Mouse (Mus musculus) liver, embryonic 16.5 days (tissue): ENCODE measurements at regions not wholly inside any gene's neighbourhood (a gene's known extent, or its start where the extent isn't known, plus 50 kb on each side); places are given as distances from the start of the nearest gene placed in this dataset.

Source experiments
- ATAC-seq: fragments of 200-750 bp; cut with Nextera tagmentation; 2 replicates; pipeline ENCODE4 v1.8.0; 2017; ENCODE audit warnings: low read depth, mild to moderate bottlenecking, moderate number of reproducible peaks, moderate library complexity
- H3K27ac ChIP-seq: fragments of 300-500 bp; sonication (generic); 2 replicates; pipeline ENCODE4 v1.5.1; 2014; ENCODE audit warnings: mild to moderate bottlenecking, low read length
- H3K27me3 ChIP-seq: fragments of 300-500 bp; sonication (generic); 2 replicates; pipeline ENCODE4 v1.6.1; 2014; ENCODE audit warnings: low read depth, low read length, mixed read lengths; ENCODE audit not compliant: control insufficient read depth, insufficient read depth
- H3K36me3 ChIP-seq: fragments of 300-500 bp; sonication (generic); 2 replicates; pipeline ENCODE4 v1.6.1; 2014; ENCODE audit warnings: mild to moderate bottlenecking; ENCODE audit not compliant: control insufficient read depth, insufficient read depth
- H3K4me1 ChIP-seq: fragments of 300-500 bp; sonication (generic); 2 replicates; pipeline ENCODE4 v1.6.1; 2014; ENCODE audit warnings: low read depth, low read length, mixed read lengths; ENCODE audit not compliant: control insufficient read depth
- H3K4me2 ChIP-seq: fragments of 300-500 bp; sonication (generic); 2 replicates; pipeline ENCODE4 v1.6.1; 2014; ENCODE audit warnings: low read depth, low read length, mixed read lengths
- H3K4me3 ChIP-seq: fragments of 300-500 bp; sonication (generic); 2 replicates; pipeline ENCODE4 v1.5.1; 2014; ENCODE audit warnings: low read depth, mild to moderate bottlenecking, low read length
- H3K9ac ChIP-seq: fragments of 300-500 bp; sonication (generic); 2 replicates; pipeline ENCODE4 v1.6.1; 2014; ENCODE audit warnings: low read depth, low read length
- H3K9me3 ChIP-seq: fragments of 300-500 bp; sonication (generic); replicated peaks from 2 replicates; pipeline ENCODE4 v1.6.1; 2016; ENCODE audit warnings: low read length; ENCODE audit not compliant: control insufficient read depth
- WGBS: fragments of 180-500 bp; shearing (Covaris S2); extraction: QIAGEN DNeasy Blood & Tissue Kit; methylation state at CpG from one replicate; pipeline ENCODE4 v1.1.7; 2014; ENCODE audit not compliant: insufficient replicate concordance; 5-methylcytosine and 5-hydroxymethylcytosine counted together

DNA sequence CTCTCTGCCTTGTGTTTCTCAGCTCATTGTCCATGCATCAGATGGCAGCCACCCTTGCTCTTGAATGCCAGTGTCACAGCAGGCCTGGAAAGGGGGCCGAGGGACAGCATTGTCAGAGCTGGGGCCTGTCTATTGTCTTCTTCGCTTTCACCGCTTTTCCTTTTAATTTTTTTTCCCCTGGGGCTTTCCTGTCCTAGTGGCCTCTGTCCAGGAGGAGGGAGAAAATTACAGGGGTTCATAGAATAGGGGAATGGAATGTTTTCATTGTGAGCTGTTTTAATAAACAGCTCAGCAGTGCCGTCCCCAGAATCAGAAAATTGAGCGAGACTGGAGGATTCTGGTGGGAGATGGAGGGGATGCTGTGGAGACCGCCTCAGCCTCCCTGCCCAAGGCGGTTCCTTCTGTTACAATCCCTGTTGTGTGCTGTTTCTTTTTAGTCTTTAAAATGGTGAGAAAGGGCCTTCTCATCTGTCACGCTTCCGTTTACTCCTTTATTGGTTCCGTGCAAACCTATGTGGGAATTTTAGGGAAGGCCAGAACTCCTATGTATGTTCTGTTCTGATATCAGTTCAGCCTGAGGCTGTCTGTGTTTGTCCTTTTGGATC, 217.2 kb upstream of the Ubash3b start:
- Histone ChIP-seq H3K4me2 (no peak overlapping the region), H3K9me3 (no peaks in the 10 kb centered on the region), H3K27ac (no peak overlapping the region), H3K4me3 (no peak overlapping the region), H3K36me3 (no peaks in the 10 kb centered on the region), H3K9ac (no peak overlapping the region), H3K4me1 (no peaks in the 10 kb centered on the region), H3K27me3 (peaks cover 3% of the 10 kb centered on the region)
- WGBS = 69% methylated on average over 10 of the region's 10 CpGs
- ATAC-seq = no peak

DNA sequence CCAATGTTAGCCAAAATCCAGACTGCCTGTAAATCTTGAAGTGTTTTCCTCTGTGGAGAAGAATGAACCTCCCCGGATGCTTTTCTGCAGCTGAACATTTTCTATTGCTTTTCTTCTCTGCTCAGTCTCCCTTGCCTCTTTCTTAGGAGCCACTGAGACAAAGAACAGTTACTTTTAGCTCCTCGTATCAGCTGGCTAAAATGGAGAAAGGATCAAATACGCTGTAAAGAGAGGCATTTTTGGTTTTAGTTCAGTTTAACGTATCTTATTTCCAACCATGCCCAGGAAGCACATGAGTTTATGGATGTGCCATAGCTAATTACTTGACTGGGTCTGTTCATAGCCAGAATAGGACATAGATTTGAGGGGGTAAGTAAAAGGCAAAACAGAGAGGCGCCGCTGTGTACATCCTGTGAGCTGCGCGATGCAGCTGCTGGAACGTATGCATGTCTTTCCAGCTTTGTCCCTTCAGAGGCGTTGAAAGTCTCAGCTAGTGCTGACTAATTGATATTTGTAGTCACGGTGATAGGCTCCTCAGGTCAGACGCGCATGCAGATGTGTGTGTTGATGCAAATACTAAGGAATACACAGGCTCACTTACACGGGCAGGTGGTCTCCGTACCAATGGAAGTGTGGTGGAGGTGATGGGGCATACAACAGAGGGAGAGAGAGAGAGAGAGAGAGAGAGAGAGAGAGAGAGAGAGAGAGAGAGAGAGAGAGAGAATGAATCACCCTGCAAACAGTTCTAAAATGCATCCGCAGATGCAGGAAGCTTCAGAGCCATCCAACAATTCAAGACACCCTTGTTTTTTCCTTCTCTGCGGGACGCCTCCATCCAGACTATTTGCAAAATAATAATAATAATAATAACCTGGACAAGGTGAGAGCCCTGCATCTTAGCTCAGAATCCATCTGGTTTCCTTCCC, 216.5 kb upstream of the Ubash3b start:
- Histone ChIP-seq H3K36me3 (no peaks in the 10 kb centered on the region), H3K4me2 (no peak overlapping the region), H3K27me3 (peaks cover 3% of the 10 kb centered on the region), H3K9me3 (no peaks in the 10 kb centered on the region), H3K9ac (no peak overlapping the region), H3K4me3 (no peak overlapping the region), H3K27ac (no peak overlapping the region), H3K4me1 (no peaks in the 10 kb centered on the region)
- 69% methylated on average over 18 of the region's 18 CpGs for WGBS
- ATAC-seq = no peak

- H3K27ac ChIP-seq = no peak overlapping the region
- no peak overlapping the region for H3K9ac ChIP-seq
- no peaks in the 10 kb centered on the region for H3K9me3 ChIP-seq
- ATAC-seq = no peak
- no peaks in the 10 kb centered on the region for H3K4me1 ChIP-seq
- peaks cover 3% of the 10 kb centered on the region for H3K27me3 ChIP-seq
- H3K4me3 ChIP-seq = no peak overlapping the region
- H3K4me2 ChIP-seq = no peak overlapping the region
- WGBS = 38% methylated on average over 8 of the region's 8 CpGs
- no peaks in the 10 kb centered on the region for H3K36me3 ChIP-seq
Measured at GRCm38 (mm10) chr9:41376948-41377700, 215.6 kb upstream of the Ubash3b start.

GRCm38 (mm10) chr9:41375984-41376651, 214.6 kb upstream of the Ubash3b start:
- no peak overlapping the region for H3K27ac ChIP-seq
- no peaks in the 10 kb centered on the region for H3K36me3 ChIP-seq
- no peak for ATAC-seq
- 8% methylated on average over 24 of the region's 24 CpGs for WGBS
- H3K4me2 ChIP-seq = no peak overlapping the region
- no peaks in the 10 kb centered on the region for H3K4me1 ChIP-seq
- no peak overlapping the region for H3K9ac ChIP-seq
- peaks cover 3% of the 10 kb centered on the region for H3K27me3 ChIP-seq
- no peak overlapping the region for H3K4me3 ChIP-seq
- H3K9me3 ChIP-seq = no peaks in the 10 kb centered on the region

GRCm38 (mm10) chr9:41374591-41375481, 213.3 kb upstream of the Ubash3b start:
- Histone ChIP-seq H3K9me3 (no peaks in the 10 kb centered on the region), H3K27ac (no peak overlapping the region), H3K4me1 (no peaks in the 10 kb centered on the region), H3K36me3 (no peaks in the 10 kb centered on the region), H3K9ac (no peak overlapping the region), H3K4me3 (no peak overlapping the region), H3K4me2 (no peak overlapping the region), H3K27me3 (peaks cover 3% of the 10 kb centered on the region)
- ATAC-seq = no peak
- WGBS = 44% methylated on average over 14 of the region's 14 CpGs

DNA sequence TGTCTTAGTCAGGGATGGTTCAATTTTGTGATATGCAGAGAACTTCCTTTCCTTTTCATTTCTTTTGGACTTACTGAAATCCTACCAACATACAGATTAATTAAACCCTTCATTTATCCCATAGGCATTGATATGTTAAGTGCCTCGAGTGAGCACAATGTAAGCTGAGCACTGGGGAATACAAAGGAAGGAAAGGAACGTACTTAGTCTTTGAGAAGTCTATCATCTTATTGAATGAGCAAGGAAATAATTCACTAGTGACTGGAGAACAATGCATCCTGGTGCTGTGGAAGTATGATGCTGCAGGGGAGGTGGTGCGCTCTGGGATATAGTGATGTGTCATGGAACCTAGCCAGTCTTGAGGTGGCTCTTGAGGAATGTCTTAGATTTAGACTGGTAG, 204.9 kb upstream of the Ubash3b start:
- Histone ChIP-seq H3K4me3 (no peak overlapping the region), H3K9me3 (no peaks in the 10 kb centered on the region), H3K4me2 (no peak overlapping the region), H3K36me3 (no peaks in the 10 kb centered on the region), H3K27me3 (no peaks in the 10 kb centered on the region), H3K9ac (no peak overlapping the region), H3K27ac (no peak overlapping the region), H3K4me1 (no peaks in the 10 kb centered on the region)
- ATAC-seq = no peak
- 48% methylated on average over 3 of the region's 3 CpGs for WGBS

DNA sequence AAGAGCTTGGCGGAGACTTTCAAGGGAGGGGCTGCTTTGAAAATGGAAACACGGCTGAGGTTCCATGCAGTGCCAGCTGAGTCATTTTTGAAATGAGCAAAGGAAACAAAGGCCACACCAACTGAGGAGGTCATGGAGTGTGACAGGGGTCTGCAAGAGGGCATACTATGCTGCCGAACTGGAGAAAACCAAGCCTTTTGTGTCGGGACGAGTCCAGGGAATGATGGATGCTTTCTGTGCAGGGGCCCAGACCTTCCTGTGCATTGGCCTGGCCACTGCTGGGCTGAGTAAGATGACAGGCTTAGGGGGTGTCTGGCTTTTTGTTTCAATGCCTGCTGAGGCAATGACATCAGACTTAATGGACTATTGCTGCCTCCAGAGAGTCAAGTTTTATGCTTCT, 203.8 kb upstream of the Ubash3b start:
- Histone ChIP-seq H3K4me1 (no peaks in the 10 kb centered on the region), H3K27ac (no peak overlapping the region), H3K9me3 (no peaks in the 10 kb centered on the region), H3K4me2 (no peak overlapping the region), H3K4me3 (no peak overlapping the region), H3K9ac (no peak overlapping the region), H3K27me3 (no peaks in the 10 kb centered on the region), H3K36me3 (no peaks in the 10 kb centered on the region)
- 30% methylated on average over 5 of the region's 5 CpGs for WGBS
- ATAC-seq = no peak
